Mouse (Mus musculus): ENCODE results near the gene Wasf2.

- TF ChIP-seq CTCF (IDR thresholded peaks at IDR 0.05; ENCODE audit: low read depth, low read length) (peak; percentile 94), POLR2A (IDR thresholded peaks at IDR 0.05; ENCODE audit: borderline replicate concordance, low read depth, low read length) (no peak)
Measured at GRCm38 (mm10) chr4:133217641-133218040, 87.3 kb downstream of the Wasf2 start.
